Comparison of ENCODE assay signal across 23 mouse cellular contexts in the genomic region with DNA sequence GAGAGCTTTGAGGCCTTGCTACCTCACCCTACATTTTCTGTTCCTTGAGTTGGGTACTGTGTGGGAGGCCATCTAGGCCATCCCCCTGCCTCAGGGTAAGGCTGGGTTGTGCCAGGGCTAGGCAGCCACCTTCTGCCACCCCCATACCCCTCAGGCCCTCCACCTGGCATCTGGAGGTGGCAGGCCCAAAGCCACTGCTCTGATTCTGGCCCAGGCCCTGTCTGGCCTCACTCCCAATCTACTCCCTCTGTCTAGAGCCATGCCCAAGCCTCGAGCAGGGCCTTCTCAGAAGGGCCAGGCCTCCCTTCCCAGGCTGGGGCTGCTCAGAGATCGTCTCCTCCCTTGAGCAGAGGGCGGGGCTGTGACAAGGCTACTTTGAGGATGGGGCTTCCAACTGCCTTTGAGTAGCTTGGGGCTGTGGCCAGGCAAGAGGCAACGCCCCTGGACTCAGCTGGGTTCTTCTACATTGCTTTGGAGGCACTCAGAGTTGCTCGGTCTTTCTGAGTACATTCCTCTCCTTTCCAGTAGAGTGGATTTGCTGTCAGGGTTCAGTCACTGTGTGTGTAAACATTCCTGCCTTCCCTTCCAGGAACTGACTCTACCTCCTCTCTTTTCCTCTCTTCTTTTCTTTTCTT. TPM values are rescaled to one million over a fixed set of nuclear protein-coding genes. Genes with fewer than 3 reads are reported as not detected.
DNase-seq lines count a peak whose midpoint lies in the region; ATAC-seq lines count a peak whose summit lies in the region.
"Had no signal": no experiment of that assay in that cellular context is flagged by ENCODE, and none has a peak within 500 bp of the region (broad histone marks: within the 10 kb centered on the region; RNA-seq: fewer than 3 reads in every experiment).

No protein-coding gene starts in this region.

- H3K9me3 ChIP-seq in hindbrain, embryonic 10.5 days: no peaks in the 10 kb centered on the region
- no peaks in the 10 kb centered on the region for H3K9me3 ChIP-seq in hindbrain, embryonic 16.5 days (ENCODE audit: control insufficient read depth, low read length)
- H3K9me3 ChIP-seq in lung, embryonic 16.5 days (ENCODE audit: control insufficient read depth, low read length): no peaks in the 10 kb centered on the region
- H3K9me3 ChIP-seq: embryonic facial prominence, embryonic 12.5 days; heart, embryonic 13.5 days; hindbrain, embryonic 15.5 days; midbrain, embryonic 15.5 days had no signal

- WGBS in hindbrain, embryonic 10.5 days: 42% methylated on average over 5 of the region's 5 CpGs
- WGBS in hindbrain, embryonic 16.5 days: 52% methylated on average over 5 of the region's 5 CpGs
- 28% methylated on average over 5 of the region's 5 CpGs for WGBS in lung, embryonic 16.5 days

- ATAC-seq in hindbrain, embryonic 16.5 days: no peak
- ATAC-seq in lung, embryonic 16.5 days (ENCODE audit: low read depth): peak; percentile 81
- ATAC-seq: forebrain, postnatal 0 days; intestine, embryonic 16.5 days; liver, postnatal 0 days; midbrain, embryonic 15.5 days had no signal

- no peak overlapping the region for H3K4me2 ChIP-seq in hindbrain, embryonic 16.5 days (ENCODE audit: low read length)
- H3K4me2 ChIP-seq in lung, embryonic 16.5 days (ENCODE audit: low read depth, low read length): no peak overlapping the region
- H3K4me2 ChIP-seq: embryonic facial prominence, embryonic 12.5 days; heart, embryonic 13.5 days; hindbrain, embryonic 15.5 days; midbrain, embryonic 15.5 days had no signal

- H3K4me3 ChIP-seq in hindbrain, embryonic 10.5 days: no peak overlapping the region
- H3K4me3 ChIP-seq in hindbrain, embryonic 16.5 days (ENCODE audit: low read length): no peak overlapping the region
- H3K4me3 ChIP-seq in lung, embryonic 16.5 days (ENCODE audit: low read length): no peak overlapping the region
- H3K4me3 ChIP-seq: embryonic facial prominence, embryonic 12.5 days; heart, embryonic 13.5 days; hindbrain, embryonic 15.5 days; midbrain, embryonic 15.5 days; myocyte had no signal

- no peaks in the 10 kb centered on the region for H3K36me3 ChIP-seq in hindbrain, embryonic 10.5 days
- H3K36me3 ChIP-seq in hindbrain, embryonic 16.5 days (ENCODE audit: control insufficient read depth, insufficient read depth, low read length): no peaks in the 10 kb centered on the region
- H3K36me3 ChIP-seq in lung, embryonic 16.5 days (ENCODE audit: control insufficient read depth, insufficient read depth, low read length): no peaks in the 10 kb centered on the region
- H3K36me3 ChIP-seq: embryonic facial prominence, embryonic 12.5 days; heart, embryonic 13.5 days; hindbrain, embryonic 15.5 days; midbrain, embryonic 15.5 days had no signal

- H3K27me3 ChIP-seq in hindbrain, embryonic 10.5 days (ENCODE audit: insufficient read depth, poor library complexity, severe bottlenecking): peaks cover 31% of the 10 kb centered on the region
- peaks cover 16% of the 10 kb centered on the region for H3K27me3 ChIP-seq in hindbrain, embryonic 16.5 days (replicated peaks; ENCODE audit: control insufficient read depth, insufficient read depth, low read length)
- peaks cover 27% of the 10 kb centered on the region for H3K27me3 ChIP-seq in lung, embryonic 16.5 days (ENCODE audit: control insufficient read depth, insufficient read depth, low read depth, low read length)

- peaks cover 48% of the 10 kb centered on the region for H3K4me1 ChIP-seq in hindbrain, embryonic 10.5 days (replicated peaks)
- H3K4me1 ChIP-seq in hindbrain, embryonic 16.5 days (ENCODE audit: control insufficient read depth, insufficient read depth, low read depth, low read length): peaks cover 11% of the 10 kb centered on the region
- peaks cover 2% of the 10 kb centered on the region; the same call in 1 of the 2 replicates for H3K4me1 ChIP-seq in lung, embryonic 16.5 days (replicated peaks; ENCODE audit: control insufficient read depth, insufficient read depth, low read length)

- H3K9ac ChIP-seq in hindbrain, embryonic 16.5 days (ENCODE audit: low read depth, low read length): no peak overlapping the region
- no peak overlapping the region for H3K9ac ChIP-seq in lung, embryonic 16.5 days (ENCODE audit: low read length)
- H3K9ac ChIP-seq: embryonic facial prominence, embryonic 12.5 days; forebrain, postnatal 0 days; heart, embryonic 13.5 days; hindbrain, embryonic 15.5 days; liver, postnatal 0 days; midbrain, embryonic 15.5 days had no signal

- H3K27ac ChIP-seq in hindbrain, embryonic 10.5 days: peak overlapping the region; percentile 40; the same call in 1 of the 2 replicates
- H3K27ac ChIP-seq in hindbrain, embryonic 16.5 days (ENCODE audit: low read depth, low read length): no peak overlapping the region
- no peak overlapping the region for H3K27ac ChIP-seq in lung, embryonic 16.5 days (ENCODE audit: low read length)
- H3K27ac ChIP-seq: embryonic facial prominence, embryonic 12.5 days; heart, embryonic 13.5 days; hindbrain, embryonic 15.5 days; midbrain, embryonic 15.5 days had no signal

- no peak for DNase-seq in hindbrain, embryonic 10.5 days (ENCODE audit: low spot score)
- DNase-seq in lung, postnatal 10 days: no peak
- DNase-seq in NIH3T3 (ENCODE audit: low read depth): peak; percentile 52
- peak; percentile 40 for DNase-seq in lung, postnatal 36 days
- no peak for DNase-seq in right cerebral cortex, adult 18-20 months
- DNase-seq: cerebellum, adult 8-10 months; forebrain, postnatal 0 days; heart, postnatal 36 days; kidney, postnatal 10 days; liver, postnatal 0 days; right cerebral cortex, postnatal 14 days; spleen, adult 18-20 months; thymus, adult 18-20 months had no signal

RNA-seq across cellular contexts. Expression of a gene that starts 4.3 kb away (rescaled TPM):
- polyA plus RNA-seq in hindbrain, embryonic 10.5 days (2016; fragmentation: Nextera tagmentation; extraction: Ambion mirVana): 2.2 and 6.2 TPM in 2 replicates
- 0.15 and 0.19 TPM in 2 replicates for polyA plus RNA-seq in hindbrain, embryonic 16.5 days (2015; fragmentation: Nextera tagmentation; extraction: Ambion mirVana)
- 2.0 and 2.2 TPM in 2 replicates for polyA plus RNA-seq in lung, embryonic 16.5 days (2015; fragmentation: Nextera tagmentation; extraction: Ambion mirVana)
- polyA plus RNA-seq: heart, embryonic 13.5 days; liver, adult 2 months; midbrain, embryonic 15.5 days had no signal

RNA-seq across cellular contexts. Expression of a gene that starts 18.9 kb away (rescaled TPM):
- 0.15 and 0.21 TPM in 2 replicates for polyA plus RNA-seq in hindbrain, embryonic 10.5 days (2016; fragmentation: Nextera tagmentation; extraction: Ambion mirVana)
- polyA plus RNA-seq in hindbrain, embryonic 16.5 days (2015; fragmentation: Nextera tagmentation; extraction: Ambion mirVana): 0.14 TPM in 1 of 2 replicates, not detected in the other
- polyA plus RNA-seq in lung, embryonic 16.5 days (2015; fragmentation: Nextera tagmentation; extraction: Ambion mirVana): 0.20 TPM in 1 of 2 replicates, not detected in the other
- polyA plus RNA-seq: embryonic facial prominence, embryonic 12.5 days; forebrain, postnatal 0 days; hindbrain, embryonic 15.5 days; liver, adult 2 months; liver, postnatal 0 days; neural tube, embryonic 14.5 days had no signal

RNA-seq across cellular contexts. Expression of a gene that starts 21.1 kb away (rescaled TPM):
- 13.5 and 18.8 TPM in 2 replicates for polyA plus RNA-seq in hindbrain, embryonic 10.5 days (2016; fragmentation: Nextera tagmentation; extraction: Ambion mirVana)
- 20.4 and 26.1 TPM in 2 replicates for polyA plus RNA-seq in hindbrain, embryonic 16.5 days (2015; fragmentation: Nextera tagmentation; extraction: Ambion mirVana)
- 41.2 and 43.5 TPM in 2 replicates for polyA plus RNA-seq in lung, embryonic 16.5 days (2015; fragmentation: Nextera tagmentation; extraction: Ambion mirVana)

RNA-seq across cellular contexts. Expression of a gene that starts 23.0 kb away (rescaled TPM):
- 0.85 and 2.1 TPM in 2 replicates for polyA plus RNA-seq in hindbrain, embryonic 10.5 days (2016; fragmentation: Nextera tagmentation; extraction: Ambion mirVana)
- 0.20 and 0.34 TPM in 2 replicates for polyA plus RNA-seq in hindbrain, embryonic 16.5 days (2015; fragmentation: Nextera tagmentation; extraction: Ambion mirVana)
- polyA plus RNA-seq in lung, embryonic 16.5 days (2015; fragmentation: Nextera tagmentation; extraction: Ambion mirVana): 0.59 and 0.79 TPM in 2 replicates
- polyA plus RNA-seq: liver, adult 2 months; neural tube, embryonic 14.5 days had no signal

Comparison
In these comparisons a context has a peak if more than half of its experiments do, and no peak if none do; other contexts are left out.
1. DNase-seq: peak in NIH3T3 (single experiment) and lung, postnatal 36 days (single experiment); none in hindbrain, embryonic 10.5 days (single experiment), lung, postnatal 10 days (single experiment) and right cerebral cortex, adult 18-20 months (single experiment).